Mouse (Mus musculus) common myeloid progenitor, adult 5-6 weeks (primary cell): ENCODE measurements around the gene Lor. TPM values are rescaled to one million over a fixed set of nuclear protein-coding genes. Genes with fewer than 3 reads are reported as not detected.

Experiments
- ATAC-seq: replicated peaks from 2 replicates; pipeline ENCODE4 v1.8.0; 2016; ENCODE audit warnings: low read depth, mild to moderate bottlenecking, moderate TSS enrichment, inconsistent platforms; ENCODE audit not compliant: poor library complexity, severe bottlenecking
- total RNA-seq: library from RNA; stranded (forward); fragments of 200-1000, 187-1606 nt; gene quantifications from 2 replicates; pipeline ENCODE4 v1.2.3, GENCODE M21; 2017

Lor gene
- not detected in 2 replicates for total RNA-seq

GRCm38 (mm10) chr3:92083042-92083441 is at the start of gene Lor:
Gene Lor, minus strand, starts transcription at chr3:92083142.
- no peak for ATAC-seq

- no peak for ATAC-seq
Measured at GRCm38 (mm10) chr3:92123847-92124246, 40.9 kb upstream of the Lor start, which contains the start of gene Prr9. Gene Prr9, minus strand, starts transcription at chr3:92123947.

GRCm38 (mm10) chr3:92120902-92121301 is 38.0 kb upstream of the Lor start:
- no peak for ATAC-seq

- ATAC-seq, result no peak
Measured at GRCm38 (mm10) chr3:92117930-92118329, 35.0 kb upstream of the Lor start.

GRCm38 (mm10) chr3:92111526-92111925 is 28.6 kb upstream of the Lor start:
- no peak for ATAC-seq

- no peak for ATAC-seq
Measured at GRCm38 (mm10) chr3:92110790-92111189, 27.8 kb upstream of the Lor start.

- 0 out of 2 replicates have a peak, but pooled peaks have one; percentile 50 for ATAC-seq
Measured at GRCm38 (mm10) chr3:92106582-92106981, 23.6 kb upstream of the Lor start.

GRCm38 (mm10) chr3:92081285-92081931 is 1.5 kb downstream of the Lor start:
- peak; percentile 49 for ATAC-seq

- peak; percentile 65 for ATAC-seq
Measured at GRCm38 (mm10) chr3:92080462-92081284, 2.3 kb downstream of the Lor start.

- ATAC-seq, result peak; percentile 82
Measured at GRCm38 (mm10) chr3:92050382-92051054, 32.4 kb downstream of the Lor start.

GRCm38 (mm10) chr3:92033892-92034291 is 49.0 kb downstream of the Lor start:
- no peak for ATAC-seq

- no peak for ATAC-seq
Measured at GRCm38 (mm10) chr3:92033203-92033602, 49.7 kb downstream of the Lor start.

Other genes starting within 250 kb of the Lor start
- not detected in 2 replicates for gene Pglyrp3, start 68.6 kb downstream of the Lor start, total RNA-seq
- not detected in 2 replicates for gene Prr9, start 40.8 kb upstream of the Lor start, total RNA-seq
- gene Lelp1, start 59.6 kb upstream of the Lor start, total RNA-seq, result not detected in 2 replicates
- not detected in 2 replicates for gene Sprr2a1, start 132.7 kb upstream of the Lor start, total RNA-seq
- not detected in 2 replicates for gene Sprr2a2, start 132.8 kb upstream of the Lor start, total RNA-seq
- gene Sprr2a3, start 202.3 kb upstream of the Lor start, total RNA-seq, result not detected in 2 replicates
- not detected in 2 replicates for gene Sprr2b, start 233.5 kb upstream of the Lor start, total RNA-seq